Mouse (Mus musculus): ENCODE data around the gene Plcl2. TPM values are rescaled to one million over a fixed set of nuclear protein-coding genes. Genes with fewer than 3 reads are reported as not detected.

The Plcl2 gene
- total RNA-seq, 2 experiments from 2014 or later, result 27.0 to 32.7 TPM

- no peak for DNase-seq
Observed at GRCm38 (mm10) chr17:50735382-50735954, 226.3 kb downstream of the Plcl2 start.

GRCm38 (mm10) chr17:50735955-50736533 lies 226.8 kb downstream of the Plcl2 start:
- DNase-seq, result no peak

GRCm38 (mm10) chr17:50737068-50737467 lies 227.9 kb downstream of the Plcl2 start:
- DNase-seq, result peak; percentile 54

Other genes with a start within 250 kb of the Plcl2 start
- under 1 TPM in 1 of 2 experiments, not detected in 1; 0.54 TPM for gene Dazl, start 215.8 kb upstream of the Plcl2 start, total RNA-seq (2021)

All from gastrocnemius, postnatal 25 days (tissue).